Mouse (Mus musculus): ENCODE results near the gene Mta2.

The Mta2 gene

GRCm38 (mm10) chr19:8992769-8993624 lies 51.3 kb downstream of the Mta2 start:
- peak; percentile 87 for DNase-seq (ENCODE audit: low read depth)

- DNase-seq (ENCODE audit: low read depth), result no peak
These were observed 51.9 kb downstream of the Mta2 start for GRCm38 (mm10) chr19:8993625-8993912.

- DNase-seq (ENCODE audit: low read depth), result no peak
These were observed 53.3 kb downstream of the Mta2 start for GRCm38 (mm10) chr19:8994813-8995607.

GRCm38 (mm10) chr19:8996601-8997000 lies 54.9 kb downstream of the Mta2 start:
- DNase-seq (ENCODE audit: low read depth), result no peak

GRCm38 (mm10) chr19:8997546-8997945 lies 55.9 kb downstream of the Mta2 start:
- peak; percentile 88 for DNase-seq (ENCODE audit: low read depth)

- no peak for DNase-seq (ENCODE audit: low read depth)
These were observed 56.9 kb downstream of the Mta2 start for GRCm38 (mm10) chr19:8998546-8998945.

- DNase-seq (ENCODE audit: low read depth), result no peak
These were observed 57.5 kb downstream of the Mta2 start for GRCm38 (mm10) chr19:8999223-8999622.

Data from naive thymus-derived CD4-positive, alpha-beta T cell, adult 2 months (primary cell).